Mouse (Mus musculus): ENCODE data around the gene Vstm2l.

Vstm2l gene

DNA sequence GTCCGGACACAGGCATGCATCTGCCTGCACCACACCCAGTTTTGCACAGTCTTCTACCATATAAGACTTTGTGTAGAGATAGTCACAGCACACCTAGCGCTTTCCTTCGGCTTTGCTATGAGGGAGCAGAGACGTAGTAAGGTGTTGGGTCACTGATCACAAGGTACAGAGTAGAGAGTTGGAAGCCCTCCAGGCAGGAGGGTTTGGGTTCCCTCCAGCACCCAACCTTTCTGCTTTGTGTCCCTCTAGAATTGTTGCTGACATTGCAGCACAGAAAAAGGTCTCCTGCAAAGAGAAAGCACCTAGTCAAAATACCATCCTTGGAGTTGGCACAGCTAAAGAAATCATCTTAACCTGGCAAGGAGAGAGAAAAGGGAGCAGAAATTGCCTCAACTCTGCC lies 78.0 kb downstream of the Vstm2l start:
- DNase-seq (ENCODE audit: low read depth): no peak

All from fibroblast of lung, adult 2 months (primary cell).